Mouse (Mus musculus) limb, embryonic 14.5 days (tissue): ENCODE data around the gene Pde3b. TPM values are rescaled to one million over a fixed set of nuclear protein-coding genes. Genes with fewer than 3 reads are reported as not detected.

ENCODE experiments used
- ATAC-seq: fragments of 200-750 bp; cut with Nextera tagmentation; 2 replicates; pipeline ENCODE4 v1.8.0; 2017; ENCODE audit warnings: low read depth, moderate number of reproducible peaks, moderate TSS enrichment; ENCODE audit not compliant: low FRiP score
- DNase-seq: peaks from one replicate; pipeline ENCODE4 v3.0.0-alpha.2; 2015; ENCODE audit warnings: low spot score
- H3K27ac ChIP-seq: fragments of 300-500 bp; sonication (generic); replicated peaks from 2 replicates; pipeline ENCODE4 v1.5.1; 2014; ENCODE audit warnings: low read depth, mild to moderate bottlenecking, low read length, moderate library complexity, mixed read lengths
- H3K27me3 ChIP-seq: fragments of 300-500 bp; sonication (generic); 2 replicates; pipeline ENCODE4 v1.6.1; 2014; ENCODE audit warnings: low read length, mixed read lengths; ENCODE audit not compliant: control insufficient read depth, insufficient read depth
- H3K36me3 ChIP-seq: fragments of 300-500 bp; sonication (generic); 2 replicates; pipeline ENCODE4 v1.6.1; 2014; ENCODE audit warnings: mild to moderate bottlenecking, low read length, moderate library complexity, mixed read lengths; ENCODE audit not compliant: control insufficient read depth, insufficient read depth
- H3K4me1 ChIP-seq: fragments of 300-500 bp; sonication (generic); 2 replicates; pipeline ENCODE4 v1.6.1; 2014; ENCODE audit warnings: antibody characterized with exemption, low read length, mixed read lengths; ENCODE audit not compliant: control insufficient read depth, insufficient read depth
- H3K4me2 ChIP-seq: fragments of 300-500 bp; sonication (generic); replicated peaks from 2 replicates; pipeline ENCODE4 v1.6.1; 2014; ENCODE audit warnings: low read depth, mild to moderate bottlenecking, low read length, moderate library complexity; ENCODE audit not compliant: severe bottlenecking
- H3K4me3 ChIP-seq: fragments of 300-500 bp; sonication (generic); replicated peaks from 2 replicates; pipeline ENCODE4 v1.5.1; 2014; ENCODE audit warnings: low read length
- H3K9ac ChIP-seq: fragments of 300-500 bp; sonication (generic); 2 replicates; pipeline ENCODE4 v1.6.1; 2014; ENCODE audit warnings: mild to moderate bottlenecking, low read depth, low read length, moderate library complexity; ENCODE audit not compliant: severe bottlenecking
- H3K9me3 ChIP-seq: fragments of 300-500 bp; sonication (generic); 2 replicates; pipeline ENCODE4 v1.6.1; 2016; ENCODE audit warnings: low read length; ENCODE audit not compliant: control insufficient read depth
- POLR2A ChIP-seq: fragments of 200-500 bp; IDR thresholded peaks from 2 replicates; pipeline ENCODE4 v1.8.0; 2012; ENCODE audit warnings: inconsistent platforms, mild to moderate bottlenecking, moderate library complexity, borderline replicate concordance; ENCODE audit not compliant: insufficient read depth, insufficient read length; ENCODE audit errors: extremely low read depth
- WGBS: fragments of 180-500 bp; shearing (Covaris S2); extraction: QIAGEN DNeasy Blood & Tissue Kit; methylation state at CpG from one replicate; pipeline ENCODE4 v1.1.7; 2014; 5-methylcytosine and 5-hydroxymethylcytosine counted together
- polyA plus RNA-seq, 2 experiments: library from polyadenylated mRNA; depleted of rRNA in 1 of 2; stranded (reverse) in 1 of 2; unstranded in 1 of 2; fragments of >200 nt; fragmentation: Nextera tagmentation in 1 of 2; extraction: Ambion mirVana in 1 of 2; gene quantifications; 2 replicates each; pipeline versions ENCODE4 v1.2.1 to v1.2.3; 2012 to 2014

Pde3b gene
- polyA plus RNA-seq, 2 experiments, result 8.2 to 8.9 TPM

GRCm38 (mm10) chr7:114479779-114480178 lies 64.7 kb downstream of the Pde3b start:
- H3K27me3 ChIP-seq, result no peaks in the 10 kb centered on the region
- H3K27ac ChIP-seq, result no peak overlapping the region
- H3K9ac ChIP-seq, result no peak overlapping the region
- no peak for TF ChIP-seq POLR2A
- no peaks in the 10 kb centered on the region for H3K4me1 ChIP-seq
- DNase-seq (no peak), ATAC-seq (no peak)
- H3K36me3 ChIP-seq, result no peaks in the 10 kb centered on the region
- no peak overlapping the region for H3K4me3 ChIP-seq
- no peaks in the 10 kb centered on the region for H3K9me3 ChIP-seq
- H3K4me2 ChIP-seq, result no peak overlapping the region
- WGBS, result 71% methylated on average over 4 of the region's 4 CpGs

- ATAC-seq (no peak), DNase-seq (no peak)
- no peaks in the 10 kb centered on the region for H3K4me1 ChIP-seq
- no peak overlapping the region for H3K4me2 ChIP-seq
- H3K27me3 ChIP-seq, result no peaks in the 10 kb centered on the region
- no peak overlapping the region for H3K4me3 ChIP-seq
- WGBS, result 66% methylated on average over 6 of the region's 6 CpGs
- no peak overlapping the region for H3K9ac ChIP-seq
- H3K9me3 ChIP-seq, result no peaks in the 10 kb centered on the region
- TF ChIP-seq POLR2A, result no peak
- no peak overlapping the region for H3K27ac ChIP-seq
- H3K36me3 ChIP-seq, result no peaks in the 10 kb centered on the region
Measured at GRCm38 (mm10) chr7:114480196-114480989, 65.3 kb downstream of the Pde3b start.

DNA sequence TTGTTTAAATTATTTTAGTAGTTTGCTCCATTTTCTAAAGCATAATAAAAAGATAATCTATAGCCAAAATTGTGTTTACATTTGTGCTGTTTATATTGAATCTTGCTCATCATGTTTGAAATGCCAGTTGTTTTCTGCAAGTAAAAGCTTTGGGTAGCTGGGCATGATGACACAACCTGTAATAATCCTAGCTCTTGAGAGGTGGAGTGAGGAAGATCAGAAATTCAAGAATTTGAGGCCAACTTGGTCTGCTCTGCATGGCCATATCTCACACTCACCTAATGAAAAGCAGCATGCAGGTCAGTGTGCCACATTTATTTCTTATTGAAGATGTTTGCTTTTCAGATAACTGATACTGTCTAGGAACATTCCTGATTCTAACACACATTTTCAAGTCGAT lies 65.9 kb downstream of the Pde3b start:
- Histone ChIP-seq H3K27ac (no peak overlapping the region), H3K36me3 (no peaks in the 10 kb centered on the region), H3K9ac (no peak overlapping the region), H3K27me3 (no peaks in the 10 kb centered on the region), H3K9me3 (no peaks in the 10 kb centered on the region), H3K4me2 (no peak overlapping the region), H3K4me3 (no peak overlapping the region), H3K4me1 (no peaks in the 10 kb centered on the region)
- WGBS, result 85% methylated on average over 1 of the region's 1 CpGs
- DNase-seq (no peak), ATAC-seq (no peak)
- TF ChIP-seq POLR2A, result no peak

- DNase-seq (no peak), ATAC-seq (no peak)
- no peak overlapping the region for H3K4me2 ChIP-seq
- no peak overlapping the region for H3K9ac ChIP-seq
- no peak for TF ChIP-seq POLR2A
- H3K27ac ChIP-seq, result no peak overlapping the region
- H3K36me3 ChIP-seq, result no peaks in the 10 kb centered on the region
- no peaks in the 10 kb centered on the region for H3K9me3 ChIP-seq
- no peaks in the 10 kb centered on the region for H3K4me1 ChIP-seq
- H3K27me3 ChIP-seq, result no peaks in the 10 kb centered on the region
- 83% methylated on average over 2 of the region's 2 CpGs for WGBS
- H3K4me3 ChIP-seq, result no peak overlapping the region
Measured at GRCm38 (mm10) chr7:114481429-114481931, 66.4 kb downstream of the Pde3b start.

- Histone ChIP-seq H3K4me2 (no peak overlapping the region), H3K27me3 (no peaks in the 10 kb centered on the region), H3K4me3 (no peak overlapping the region), H3K27ac (no peak overlapping the region), H3K36me3 (no peaks in the 10 kb centered on the region), H3K4me1 (no peaks in the 10 kb centered on the region), H3K9me3 (no peaks in the 10 kb centered on the region), H3K9ac (no peak overlapping the region)
- TF ChIP-seq POLR2A, result no peak
- no peak for DNase-seq
- no peak for ATAC-seq
Measured at GRCm38 (mm10) chr7:114492540-114492939, 77.5 kb downstream of the Pde3b start.
